Mouse (Mus musculus) olfactory bulb, adult 2 months (tissue): Measurements from ENCODE around the gene Rbfox2.

Experiments used
- CTCF ChIP-seq: fragments of 200-500 bp; IDR thresholded peaks from 2 replicates; pipeline ENCODE4 v1.5.1; 2012; ENCODE audit warnings: low read depth, mild to moderate bottlenecking, low read length, moderate library complexity; ENCODE audit not compliant: insufficient read depth
- POLR2A ChIP-seq: fragments of 200-500 bp; IDR thresholded peaks from 2 replicates; pipeline ENCODE4 v1.6.1; 2012; ENCODE audit warnings: mild to moderate bottlenecking, low read depth, low read length, moderate library complexity; ENCODE audit not compliant: insufficient read depth

DNA sequence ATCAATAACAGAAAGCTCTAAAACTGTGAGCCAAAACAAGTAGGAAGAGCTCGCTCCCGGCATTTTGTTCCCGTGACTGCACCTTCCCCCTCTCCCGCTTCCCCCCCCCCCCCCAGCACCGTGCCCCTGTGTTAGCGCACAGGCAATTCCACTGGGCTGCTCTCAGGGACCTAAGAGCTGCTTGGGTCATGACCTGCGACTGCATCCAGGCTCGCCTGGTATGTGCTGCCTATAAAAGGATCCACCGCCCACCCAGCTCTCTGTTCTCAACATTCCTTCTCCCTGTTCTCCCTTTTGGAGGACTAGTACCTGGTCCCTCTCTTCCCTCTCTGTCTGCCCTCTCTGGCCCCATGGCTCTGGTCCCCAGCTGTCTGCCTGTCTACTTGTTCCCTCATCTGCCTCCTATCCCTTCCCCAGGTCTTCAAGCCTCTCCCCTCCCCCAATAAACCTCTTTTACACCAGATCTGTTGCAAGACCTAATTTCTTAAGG is 267.5 kb downstream of the Rbfox2 start:
- TF ChIP-seq CTCF (no peak), POLR2A (no peak)
